Mouse (Mus musculus): ENCODE measurements around the gene Slc24a4.

Gene Slc24a4

GRCm38 (mm10) chr12:102283483-102284266 lies 155.1 kb downstream of the Slc24a4 start:
- no peak for DNase-seq (ENCODE audit: extremely low read depth, insufficient read length, low spot score)

GRCm38 (mm10) chr12:102284267-102284610 lies 155.7 kb downstream of the Slc24a4 start:
- no peak for DNase-seq (ENCODE audit: extremely low read depth, insufficient read length, low spot score)

- DNase-seq (ENCODE audit: extremely low read depth, insufficient read length, low spot score) = no peak
Observed at GRCm38 (mm10) chr12:102284618-102285159, 156.2 kb downstream of the Slc24a4 start.

- DNase-seq (ENCODE audit: extremely low read depth, insufficient read length, low spot score) = no peak
Observed at GRCm38 (mm10) chr12:102285318-102285717, 156.8 kb downstream of the Slc24a4 start.

- no peak for DNase-seq (ENCODE audit: extremely low read depth, insufficient read length, low spot score)
Observed at GRCm38 (mm10) chr12:102285779-102286178, 157.2 kb downstream of the Slc24a4 start.

- DNase-seq (ENCODE audit: extremely low read depth, insufficient read length, low spot score) = peak; percentile 45
Observed at GRCm38 (mm10) chr12:102286681-102287414, 158.3 kb downstream of the Slc24a4 start.

- no peak for DNase-seq (ENCODE audit: extremely low read depth, insufficient read length, low spot score)
Observed at GRCm38 (mm10) chr12:102287904-102288602, 159.5 kb downstream of the Slc24a4 start.

GRCm38 (mm10) chr12:102288846-102289245 lies 160.3 kb downstream of the Slc24a4 start:
- no peak for DNase-seq (ENCODE audit: extremely low read depth, insufficient read length, low spot score)

- DNase-seq (ENCODE audit: extremely low read depth, insufficient read length, low spot score) = no peak
Observed at GRCm38 (mm10) chr12:102289568-102289967, 161.0 kb downstream of the Slc24a4 start.

- no peak for DNase-seq (ENCODE audit: extremely low read depth, insufficient read length, low spot score)
Observed at GRCm38 (mm10) chr12:102290662-102291061, 162.1 kb downstream of the Slc24a4 start.

- DNase-seq (ENCODE audit: extremely low read depth, insufficient read length, low spot score) = no peak
Observed at GRCm38 (mm10) chr12:102291686-102292085, 163.2 kb downstream of the Slc24a4 start.

GRCm38 (mm10) chr12:102292501-102293215 lies 164.1 kb downstream of the Slc24a4 start:
- no peak for DNase-seq (ENCODE audit: extremely low read depth, insufficient read length, low spot score)

GRCm38 (mm10) chr12:102294634-102295033 lies 166.1 kb downstream of the Slc24a4 start:
- DNase-seq (ENCODE audit: extremely low read depth, insufficient read length, low spot score) = no peak

GRCm38 (mm10) chr12:102295230-102295629 lies 166.7 kb downstream of the Slc24a4 start:
- DNase-seq (ENCODE audit: extremely low read depth, insufficient read length, low spot score) = no peak

- no peak for DNase-seq (ENCODE audit: extremely low read depth, insufficient read length, low spot score)
Observed at GRCm38 (mm10) chr12:102295662-102296061, 167.1 kb downstream of the Slc24a4 start.

- no peak for DNase-seq (ENCODE audit: extremely low read depth, insufficient read length, low spot score)
Observed at GRCm38 (mm10) chr12:102296361-102296760, 167.8 kb downstream of the Slc24a4 start.

GRCm38 (mm10) chr12:102296967-102297366 lies 168.4 kb downstream of the Slc24a4 start:
- DNase-seq (ENCODE audit: extremely low read depth, insufficient read length, low spot score) = no peak

- no peak for DNase-seq (ENCODE audit: extremely low read depth, insufficient read length, low spot score)
Observed at GRCm38 (mm10) chr12:102299209-102299608, 170.7 kb downstream of the Slc24a4 start.

- no peak for DNase-seq (ENCODE audit: extremely low read depth, insufficient read length, low spot score)
Observed at GRCm38 (mm10) chr12:102301585-102301984, 173.1 kb downstream of the Slc24a4 start.

GRCm38 (mm10) chr12:102302322-102302721 lies 173.8 kb downstream of the Slc24a4 start:
- DNase-seq (ENCODE audit: extremely low read depth, insufficient read length, low spot score) = no peak
